Mouse (Mus musculus) heart, postnatal 36 days (tissue): ENCODE results near the gene Cdk6. TPM values are rescaled to one million over a fixed set of nuclear protein-coding genes. Genes with fewer than 3 reads are reported as not detected.
A peak's percentile ranks its signal among the peaks of the same experiment; 100 is the strongest.

Experiments
- DNase-seq, 2 experiments: peaks; one replicate each; pipeline ENCODE4 v3.0.0; 2021 to 2022
- intact Hi-C: fragments of 180-260 bp; cut with DNase I; formaldehyde crosslinking; loops from one replicate; pipeline ENCODE4 v1.15.1; 2025
- total RNA-seq, 2 experiments: library from RNA; stranded (reverse); gene quantifications; 2 replicates each; pipeline ENCODE4 v1.2.3; 2021

Gene Cdk6
- total RNA-seq, 2 experiments from 2014 or later = 10.6 to 14.0 TPM

- intact Hi-C loops = no loop called here
- no peak for DNase-seq
Measured at GRCm38 (mm10) chr5:3479016-3479795, 137.9 kb downstream of the Cdk6 start.

GRCm38 (mm10) chr5:3480637-3481395, 139.5 kb downstream of the Cdk6 start:
- intact Hi-C loops = no loop called here

GRCm38 (mm10) chr5:3482474-3482873, 141.2 kb downstream of the Cdk6 start:
- no peak for DNase-seq
- intact Hi-C loops = no loop called here

More at GRCm38 (mm10) chr5:3480637-3481395, 139.5 kb downstream of the Cdk6 start:
- no peak for DNase-seq

GRCm38 (mm10) chr5:3483054-3483722, 141.9 kb downstream of the Cdk6 start:
- DNase-seq = no peak
- intact Hi-C loops = no loop called here

- no peak for DNase-seq
- intact Hi-C loops = no loop called here
Measured at GRCm38 (mm10) chr5:3486579-3487282, 145.4 kb downstream of the Cdk6 start.

GRCm38 (mm10) chr5:3488146-3488774, 147.0 kb downstream of the Cdk6 start:
- no peak for DNase-seq
- intact Hi-C loops = no loop called here

GRCm38 (mm10) chr5:3490358-3490757, 149.1 kb downstream of the Cdk6 start:
- intact Hi-C loops = no loop called here
- DNase-seq = no peak

GRCm38 (mm10) chr5:3491084-3491483, 149.8 kb downstream of the Cdk6 start:
- intact Hi-C loops = no loop called here
- DNase-seq = peak; percentile 61 to 74

GRCm38 (mm10) chr5:3491883-3492282, 150.6 kb downstream of the Cdk6 start:
- intact Hi-C loops = no loop called here
- DNase-seq = no peak

GRCm38 (mm10) chr5:3492776-3493636, 151.7 kb downstream of the Cdk6 start:
- intact Hi-C loops = no loop called here
- DNase-seq = no peak

- DNase-seq = no peak
- intact Hi-C loops = no loop called here
Measured at GRCm38 (mm10) chr5:3493968-3494367, 152.7 kb downstream of the Cdk6 start.

GRCm38 (mm10) chr5:3494452-3495187, 153.3 kb downstream of the Cdk6 start:
- DNase-seq = no peak
- intact Hi-C loops = no loop called here

GRCm38 (mm10) chr5:3497505-3497925, 156.2 kb downstream of the Cdk6 start:
- DNase-seq = no peak
- intact Hi-C loops = no loop called here

GRCm38 (mm10) chr5:3500298-3500697, 159.0 kb downstream of the Cdk6 start:
- no peak for DNase-seq
- intact Hi-C loops = no loop called here

GRCm38 (mm10) chr5:3500957-3501563, 159.8 kb downstream of the Cdk6 start:
- intact Hi-C loops = no loop called here
- no peak for DNase-seq

GRCm38 (mm10) chr5:3501564-3502001, 160.3 kb downstream of the Cdk6 start:
- intact Hi-C loops = no loop called here
- DNase-seq = peak; percentile 32 to 54

GRCm38 (mm10) chr5:3502610-3503350, 161.5 kb downstream of the Cdk6 start:
- intact Hi-C loops = no loop called here
- DNase-seq = peak; percentile 50 to 55
